Mouse (Mus musculus) liver, embryonic 14.5 days (tissue): Measurements from ENCODE around the gene Tomt.

Experiments used
- CTCF ChIP-seq: IDR thresholded peaks from 2 replicates; pipeline ENCODE4 v1.5.1; 2016; ENCODE audit warnings: antibody characterized with exemption, low read depth, control low read depth
- EP300 ChIP-seq: IDR thresholded peaks from 2 replicates; pipeline ENCODE4 v1.6.1; 2016; ENCODE audit warnings: antibody characterized with exemption, low read depth

DNA sequence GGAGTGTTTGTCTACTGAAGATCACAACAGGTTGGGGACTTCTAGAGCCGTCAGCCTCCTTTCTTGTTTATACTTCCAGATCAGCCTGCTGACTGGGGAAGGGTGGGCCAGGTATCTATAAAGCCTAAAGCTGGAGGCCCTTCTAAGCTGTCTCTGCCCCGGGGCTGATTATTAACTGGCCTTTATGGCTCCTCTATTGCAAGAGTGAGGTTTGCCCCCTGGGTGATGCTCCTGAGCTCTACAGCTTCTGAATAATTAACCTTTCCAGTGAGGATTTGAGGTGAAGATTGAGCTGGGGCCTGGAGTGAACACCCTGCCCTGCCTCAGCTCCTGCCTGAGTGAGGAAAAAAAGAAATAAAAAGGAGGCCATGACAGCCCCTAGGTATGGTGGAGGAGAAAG, 35.5 kb downstream of the Tomt start, which contains the start of gene Folr1:
- TF ChIP-seq EP300 (no peak), CTCF (no peak)
